Mouse (Mus musculus) right cerebral cortex, postnatal 25 days (tissue): ENCODE results near the gene Prl8a2.

Source experiments
- DNase-seq: peaks from one replicate; pipeline ENCODE4 v3.0.0; 2022

Prl8a2 gene

GRCm38 (mm10) chr13:27345373-27345772 is at the start of gene Prl8a2:
Gene Prl8a2 (plus strand): TSS chr13:27345673.
- no peak for DNase-seq

- no peak for DNase-seq
Observed at GRCm38 (mm10) chr13:27312334-27313225, 32.9 kb upstream of the Prl8a2 start, which contains the start of gene Prl6a1. Gene Prl6a1 (plus strand): TSS chr13:27312627.

GRCm38 (mm10) chr13:27334989-27335388 is 10.5 kb upstream of the Prl8a2 start:
- DNase-seq: no peak

GRCm38 (mm10) chr13:27342733-27343275 is 2.7 kb upstream of the Prl8a2 start:
- no peak for DNase-seq

GRCm38 (mm10) chr13:27390746-27391145 is 45.3 kb downstream of the Prl8a2 start, which contains the start of gene Prl2b1:
Gene Prl2b1 (minus strand): TSS chr13:27390846.
- no peak for DNase-seq

GRCm38 (mm10) chr13:27399061-27399724 is 53.7 kb downstream of the Prl8a2 start:
- no peak for DNase-seq
